Mouse (Mus musculus) right cerebral cortex, postnatal 25 days (tissue): Measurements from ENCODE around the gene Mid1.

Source experiments
- DNase-seq: peaks from one replicate; pipeline ENCODE4 v3.0.0; 2022

The Mid1 gene

GRCm38 (mm10) chrX:169826947-169827346 is 141.9 kb downstream of the Mid1 start:
- DNase-seq, result peak; percentile 23

GRCm38 (mm10) chrX:169827720-169828119 is 142.7 kb downstream of the Mid1 start:
- DNase-seq, result no peak

- no peak for DNase-seq
These were observed 143.1 kb downstream of the Mid1 start for GRCm38 (mm10) chrX:169828136-169828535.

GRCm38 (mm10) chrX:169830052-169830451 is 145.1 kb downstream of the Mid1 start:
- DNase-seq, result no peak

- no peak for DNase-seq
These were observed 153.1 kb downstream of the Mid1 start for GRCm38 (mm10) chrX:169837947-169838649.

- no peak for DNase-seq
These were observed 153.6 kb downstream of the Mid1 start for GRCm38 (mm10) chrX:169838650-169838971.

GRCm38 (mm10) chrX:169843267-169843666 is 158.3 kb downstream of the Mid1 start:
- no peak for DNase-seq

- no peak for DNase-seq
These were observed 159.3 kb downstream of the Mid1 start for GRCm38 (mm10) chrX:169844150-169844772.

GRCm38 (mm10) chrX:169846187-169846586 is 161.2 kb downstream of the Mid1 start:
- DNase-seq, result no peak

- no peak for DNase-seq
These were observed 176.3 kb downstream of the Mid1 start for GRCm38 (mm10) chrX:169861194-169861720.

- no peak for DNase-seq
These were observed 177.4 kb downstream of the Mid1 start for GRCm38 (mm10) chrX:169862440-169862839.

GRCm38 (mm10) chrX:169862848-169863247 is 177.8 kb downstream of the Mid1 start:
- no peak for DNase-seq

GRCm38 (mm10) chrX:169863841-169864240 is 178.8 kb downstream of the Mid1 start:
- DNase-seq, result no peak

- DNase-seq, result no peak
These were observed 183.2 kb downstream of the Mid1 start for GRCm38 (mm10) chrX:169868223-169868622.

GRCm38 (mm10) chrX:169874475-169874874 is 189.5 kb downstream of the Mid1 start:
- no peak for DNase-seq

GRCm38 (mm10) chrX:169879481-169880362 is 194.7 kb downstream of the Mid1 start:
- peak; percentile 72 for DNase-seq

GRCm38 (mm10) chrX:169880363-169880711 is 195.3 kb downstream of the Mid1 start:
- DNase-seq, result no peak

- no peak for DNase-seq
These were observed 195.8 kb downstream of the Mid1 start for GRCm38 (mm10) chrX:169880826-169881225.

- DNase-seq, result no peak
These were observed 196.5 kb downstream of the Mid1 start for GRCm38 (mm10) chrX:169881253-169882219.

GRCm38 (mm10) chrX:169882220-169882609 is 197.2 kb downstream of the Mid1 start:
- DNase-seq, result no peak

- DNase-seq, result no peak
These were observed 198.7 kb downstream of the Mid1 start for GRCm38 (mm10) chrX:169883536-169884272.

- no peak for DNase-seq
These were observed 205.5 kb downstream of the Mid1 start for GRCm38 (mm10) chrX:169890541-169890940.
